ENCODE assay signal across 9 mouse cellular contexts in genomic region chr11:90071747-90072146, GRCm38 (mm10). TPM values are rescaled to one million over a fixed set of nuclear protein-coding genes. Genes with fewer than 3 reads are reported as not detected.
A peak's percentile ranks its signal among the peaks of the same experiment; 100 is the strongest.
DNase-seq lines count a peak whose midpoint lies in the region; ATAC-seq and TF ChIP-seq lines count a peak whose summit lies in the region.
"Had no signal": no experiment of that assay in that cellular context is flagged by ENCODE, and none has a peak within 500 bp of the region (broad histone marks: within the 10 kb centered on the region; RNA-seq: fewer than 3 reads in every experiment).

No protein-coding gene starts in this region.

- H3K4me2 ChIP-seq in liver, embryonic 15.5 days = no peak overlapping the region
- H3K4me2 ChIP-seq in stomach, postnatal 0 days (replicated peaks; ENCODE audit: low read depth) = no peak overlapping the region
- no peak overlapping the region for H3K4me2 ChIP-seq in midbrain, embryonic 11.5 days
- H3K4me2 ChIP-seq: neural tube, embryonic 13.5 days had no signal

- no peaks in the 10 kb centered on the region for H3K4me1 ChIP-seq in liver, embryonic 15.5 days (replicated peaks)
- H3K4me1 ChIP-seq in stomach, postnatal 0 days (replicated peaks; ENCODE audit: control insufficient read depth, insufficient read depth) = no peaks in the 10 kb centered on the region
- H3K4me1 ChIP-seq in midbrain, embryonic 11.5 days (ENCODE audit: control insufficient read depth, insufficient read depth, low read length) = no peaks in the 10 kb centered on the region

- peak; percentile 52 for ATAC-seq in liver, embryonic 15.5 days (ENCODE audit: insufficient read depth)
- ATAC-seq in stomach, postnatal 0 days (ENCODE audit: low FRiP score, low TSS enrichment) = peak; percentile 56; the same call in 1 of the 2 replicates
- no peak for ATAC-seq in midbrain, embryonic 11.5 days (ENCODE audit: low FRiP score)

- 27% methylated on average over 9 of the region's 9 CpGs for WGBS in liver, embryonic 15.5 days (ENCODE audit: insufficient replicate concordance)
- 23% methylated on average over 9 of the region's 9 CpGs for WGBS in stomach, postnatal 0 days
- WGBS in midbrain, embryonic 11.5 days = 74% methylated on average over 9 of the region's 9 CpGs

- DNase-seq in adrenal gland, postnatal 10 days = peak; percentile 13
- no peak for DNase-seq in adrenal gland, postnatal 25 days
- DNase-seq in spleen, postnatal 4 days (ENCODE audit: low spot score in 2 of 2) = peak; percentile 44 to 65
- no peak for DNase-seq in spleen, adult 12 weeks (ENCODE audit: low spot score)
- DNase-seq in stomach, postnatal 0 days (ENCODE audit: low spot score) = no peak
- DNase-seq in midbrain, embryonic 11.5 days (ENCODE audit: low spot score, missing footprints) = no peak
- DNase-seq in c-Kit-positive CD71-positive TER-119-positive erythroid progenitor cells, embryonic 14.5 days (ENCODE audit: low spot score) = no peak

- H3K4me3 ChIP-seq in liver, embryonic 15.5 days (replicated peaks) = no peak overlapping the region
- no peak overlapping the region for H3K4me3 ChIP-seq in stomach, postnatal 0 days (ENCODE audit: low read depth, low read length)
- H3K4me3 ChIP-seq in midbrain, embryonic 11.5 days (ENCODE audit: low read depth, low read length) = no peak overlapping the region
- H3K4me3 ChIP-seq: neural tube, embryonic 13.5 days had no signal

- H3K36me3 ChIP-seq in liver, embryonic 15.5 days (replicated peaks) = no peaks in the 10 kb centered on the region
- no peaks in the 10 kb centered on the region for H3K36me3 ChIP-seq in stomach, postnatal 0 days (ENCODE audit: control insufficient read depth, insufficient read depth, low read length)
- H3K36me3 ChIP-seq in midbrain, embryonic 11.5 days (ENCODE audit: control insufficient read depth, insufficient read depth, low read length) = no peaks in the 10 kb centered on the region
- H3K36me3 ChIP-seq: neural tube, embryonic 13.5 days had no signal

- no peak for TF ChIP-seq CTCF in stomach, postnatal 0 days (IDR thresholded peaks at IDR 0.05; ENCODE audit: low read depth)

- H3K27me3 ChIP-seq in liver, embryonic 15.5 days = no peaks in the 10 kb centered on the region
- no peaks in the 10 kb centered on the region for H3K27me3 ChIP-seq in stomach, postnatal 0 days (ENCODE audit: control insufficient read depth, insufficient read depth, low read length)
- no peaks in the 10 kb centered on the region for H3K27me3 ChIP-seq in midbrain, embryonic 11.5 days (ENCODE audit: control insufficient read depth, insufficient read depth, low read length)
- H3K27me3 ChIP-seq: neural tube, embryonic 13.5 days had no signal

- no peak overlapping the region for H3K9ac ChIP-seq in liver, embryonic 15.5 days
- no peak overlapping the region for H3K9ac ChIP-seq in stomach, postnatal 0 days (ENCODE audit: low read length)
- H3K9ac ChIP-seq in midbrain, embryonic 11.5 days (ENCODE audit: low read length) = no peak overlapping the region
- H3K9ac ChIP-seq: neural tube, embryonic 13.5 days had no signal

- no peak overlapping the region for H3K27ac ChIP-seq in liver, embryonic 15.5 days (replicated peaks)
- no peak overlapping the region for H3K27ac ChIP-seq in stomach, postnatal 0 days (replicated peaks)
- H3K27ac ChIP-seq in midbrain, embryonic 11.5 days (ENCODE audit: low read depth, low read length) = no peak overlapping the region
- H3K27ac ChIP-seq: neural tube, embryonic 13.5 days had no signal

- no peak for TF ChIP-seq EP300 in stomach, postnatal 0 days (optimal IDR thresholded peaks at IDR 0.05)

- H3K9me3 ChIP-seq in liver, embryonic 15.5 days (replicated peaks) = no peaks in the 10 kb centered on the region
- H3K9me3 ChIP-seq in stomach, postnatal 0 days (ENCODE audit: control insufficient read depth, low read length) = no peaks in the 10 kb centered on the region
- H3K9me3 ChIP-seq in midbrain, embryonic 11.5 days (ENCODE audit: control insufficient read depth, low read length) = no peaks in the 10 kb centered on the region
- H3K9me3 ChIP-seq: neural tube, embryonic 13.5 days had no signal

RNA-seq across cellular contexts. Expression of gene Tmem100, which starts 41.6 kb away (rescaled TPM):
- 1 to 10 TPM; 7.8 to 9.5 TPM for total RNA-seq in adrenal gland, postnatal 10 days (2021)
- 2.0 and 2.8 TPM in 2 replicates for total RNA-seq in adrenal gland, postnatal 25 days (2021)
- 0.44 and 0.48 TPM in 2 replicates for polyA plus RNA-seq in liver, embryonic 15.5 days (2015; fragmentation: Nextera tagmentation; extraction: Ambion mirVana)
- polyA plus RNA-seq in stomach, postnatal 0 days (2015; fragmentation: Nextera tagmentation; extraction: Ambion mirVana) = 28.3 and 31.1 TPM in 2 replicates
- polyA plus RNA-seq in midbrain, embryonic 11.5 days (2014; fragmentation: Nextera tagmentation; extraction: Ambion mirVana) = 6.1 and 6.3 TPM in 2 replicates

Comparison
In these comparisons a context has a peak if more than half of its experiments do, and no peak if none do; other contexts are left out.
1. DNase-seq: peak in adrenal gland, postnatal 10 days (single experiment) and spleen, postnatal 4 days (2 of 2); none in adrenal gland, postnatal 25 days (single experiment), spleen, adult 12 weeks (single experiment), stomach, postnatal 0 days (single experiment), midbrain, embryonic 11.5 days (single experiment) and c-Kit-positive CD71-positive TER-119-positive erythroid progenitor cells, embryonic 14.5 days (single experiment).